Mouse (Mus musculus): Measurements from ENCODE around the gene Eea1. TPM values are rescaled to one million over a fixed set of nuclear protein-coding genes. Genes with fewer than 3 reads are reported as not detected.
"Not testable (repeated sequence)": the region's sequence is repeated elsewhere in the genome, so short reads cannot be mapped to it uniquely, and the experiment has no call there.

The Eea1 gene
- polyA plus RNA-seq, 1 experiment from 2014 or later, result 26.3 TPM

DNA sequence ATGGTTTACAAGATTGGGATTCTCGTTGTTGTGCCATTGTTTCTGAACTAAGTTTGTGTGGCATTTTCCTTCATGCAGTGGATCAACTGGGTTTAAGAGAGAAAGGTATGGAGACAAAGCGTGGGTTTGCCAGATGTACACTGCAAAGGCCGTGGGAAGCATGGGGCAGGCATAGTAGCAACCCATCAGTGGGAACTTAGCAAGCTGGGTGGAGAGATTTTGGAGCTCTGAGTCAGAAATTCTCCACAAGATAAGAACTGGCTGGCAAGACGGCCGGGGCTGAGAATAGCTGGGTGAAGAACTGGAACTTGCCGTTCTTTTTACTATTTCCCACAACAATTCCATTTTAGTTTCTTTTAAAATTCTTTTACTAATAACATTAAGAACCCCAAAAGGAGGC is 35.8 kb upstream of the Eea1 start:
- no peak for ATAC-seq (ENCODE audit: low FRiP score, low TSS enrichment)
- no peaks in the 10 kb centered on the region for H3K36me3 ChIP-seq (ENCODE audit: control insufficient read depth, insufficient read depth, low read length)
- no peak for DNase-seq
- H3K9ac ChIP-seq (replicated peaks; ENCODE audit: low read length), result no peak overlapping the region
- WGBS, result 89% methylated on average over 6 of the region's 6 CpGs
- H3K27me3 ChIP-seq (ENCODE audit: control insufficient read depth, insufficient read depth, low read length), result no peaks in the 10 kb centered on the region
- no peaks in the 10 kb centered on the region for H3K9me3 ChIP-seq (ENCODE audit: control insufficient read depth, low read length)
- H3K4me3 ChIP-seq (replicated peaks; ENCODE audit: low read depth, low read length), result no peak overlapping the region
- no peak overlapping the region for H3K4me2 ChIP-seq (ENCODE audit: low read length)
- H3K27ac ChIP-seq (replicated peaks; ENCODE audit: low read depth, low read length), result no peak overlapping the region
- no peaks in the 10 kb centered on the region for H3K4me1 ChIP-seq (ENCODE audit: control insufficient read depth, insufficient read depth, low read length)

DNA sequence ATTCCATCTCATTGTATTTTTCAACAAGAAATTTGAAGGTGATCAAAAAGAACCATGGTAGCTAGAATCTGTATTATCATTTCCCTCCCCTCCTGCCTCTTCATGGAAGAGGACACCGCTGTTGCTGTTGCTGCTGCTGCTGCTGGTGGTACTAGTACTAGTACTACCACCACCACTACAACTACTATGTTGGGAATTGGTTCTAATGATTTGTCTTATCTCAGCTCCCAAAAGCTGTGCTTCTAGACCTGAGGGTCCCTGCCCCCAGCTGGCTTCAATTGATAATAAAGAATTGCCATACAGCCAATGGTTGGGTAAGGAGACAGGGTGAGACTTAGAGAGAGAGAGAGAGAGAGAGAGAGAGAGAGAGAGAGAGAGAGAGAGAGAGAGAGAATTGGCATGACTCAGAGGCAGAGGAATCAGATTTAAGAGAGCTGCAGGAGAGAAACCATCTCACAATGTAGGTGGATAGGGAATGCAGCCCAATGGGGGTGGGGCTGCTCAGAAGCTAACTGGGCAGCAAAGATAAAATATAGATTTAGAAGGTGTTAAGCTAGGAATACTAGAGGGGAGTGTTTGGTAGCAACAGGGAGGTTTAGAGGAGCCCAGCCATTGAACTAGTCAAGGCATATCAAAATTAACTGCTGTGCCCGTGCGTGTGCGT is 31.1 kb upstream of the Eea1 start:
- Histone ChIP-seq H3K9me3 (ENCODE audit: control insufficient read depth, low read length) (no peaks in the 10 kb centered on the region), H3K4me1 (ENCODE audit: control insufficient read depth, insufficient read depth, low read length) (no peaks in the 10 kb centered on the region), H3K36me3 (ENCODE audit: control insufficient read depth, insufficient read depth, low read length) (no peaks in the 10 kb centered on the region), H3K9ac (replicated peaks; ENCODE audit: low read length) (no peak overlapping the region), H3K27me3 (ENCODE audit: control insufficient read depth, insufficient read depth, low read length) (no peaks in the 10 kb centered on the region), H3K4me2 (ENCODE audit: low read length) (no peak overlapping the region), H3K27ac (replicated peaks; ENCODE audit: low read depth, low read length) (no peak overlapping the region), H3K4me3 (replicated peaks; ENCODE audit: low read depth, low read length) (no peak overlapping the region)
- DNase-seq (no peak), ATAC-seq (ENCODE audit: low FRiP score, low TSS enrichment) (no peak)
- 93% methylated on average over 4 of the region's 4 CpGs for WGBS

DNA sequence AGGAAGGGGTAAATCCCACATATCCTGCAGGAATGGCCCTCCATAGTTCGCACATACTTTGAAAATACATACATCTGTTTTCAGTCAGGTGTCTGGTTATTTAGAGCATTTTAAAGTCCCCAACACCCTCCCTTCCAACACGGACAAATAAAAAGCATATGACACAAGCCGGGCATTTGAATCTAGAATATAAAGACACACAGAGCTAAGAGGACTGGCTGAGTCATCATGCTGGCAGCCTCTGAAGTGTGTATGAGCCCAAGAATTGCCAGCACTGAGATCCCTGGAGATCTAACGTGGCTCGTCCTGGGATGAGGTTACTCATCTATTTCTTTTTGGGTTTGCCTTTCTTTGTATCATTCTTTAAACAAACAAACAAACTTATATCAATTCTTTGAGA is 29.4 kb upstream of the Eea1 start:
- no peaks in the 10 kb centered on the region for H3K4me1 ChIP-seq (ENCODE audit: control insufficient read depth, insufficient read depth, low read length)

GRCm38 (mm10) chr10:95914434-95915174 is 25.8 kb upstream of the Eea1 start:
- 87% methylated on average over 5 of the region's 5 CpGs for WGBS
- no peak for DNase-seq
- ATAC-seq (ENCODE audit: low FRiP score, low TSS enrichment), result no peak
- H3K9me3 ChIP-seq (ENCODE audit: control insufficient read depth, low read length), result no peaks in the 10 kb centered on the region
- no peaks in the 10 kb centered on the region for H3K4me1 ChIP-seq (ENCODE audit: control insufficient read depth, insufficient read depth, low read length)
- H3K9ac ChIP-seq (replicated peaks; ENCODE audit: low read length), result no peak overlapping the region
- H3K27ac ChIP-seq (replicated peaks; ENCODE audit: low read depth, low read length), result no peak overlapping the region
- H3K4me3 ChIP-seq (replicated peaks; ENCODE audit: low read depth, low read length), result no peak overlapping the region
- H3K4me2 ChIP-seq (ENCODE audit: low read length), result no peak overlapping the region
- H3K27me3 ChIP-seq (ENCODE audit: control insufficient read depth, insufficient read depth, low read length), result no peaks in the 10 kb centered on the region
- H3K36me3 ChIP-seq (ENCODE audit: control insufficient read depth, insufficient read depth, low read length), result no peaks in the 10 kb centered on the region

More for the DNA sequence above, 29.4 kb upstream of the Eea1 start:
- no peak for DNase-seq
- no peaks in the 10 kb centered on the region for H3K9me3 ChIP-seq (ENCODE audit: control insufficient read depth, low read length)
- H3K27ac ChIP-seq (replicated peaks; ENCODE audit: low read depth, low read length), result no peak overlapping the region
- H3K36me3 ChIP-seq (ENCODE audit: control insufficient read depth, insufficient read depth, low read length), result no peaks in the 10 kb centered on the region
- 91% methylated on average over 5 of the region's 5 CpGs for WGBS
- H3K9ac ChIP-seq (replicated peaks; ENCODE audit: low read length), result no peak overlapping the region
- H3K27me3 ChIP-seq (ENCODE audit: control insufficient read depth, insufficient read depth, low read length), result no peaks in the 10 kb centered on the region
- H3K4me2 ChIP-seq (ENCODE audit: low read length), result no peak overlapping the region
- H3K4me3 ChIP-seq (replicated peaks; ENCODE audit: low read depth, low read length), result no peak overlapping the region
- ATAC-seq (ENCODE audit: low FRiP score, low TSS enrichment), result no peak

DNA sequence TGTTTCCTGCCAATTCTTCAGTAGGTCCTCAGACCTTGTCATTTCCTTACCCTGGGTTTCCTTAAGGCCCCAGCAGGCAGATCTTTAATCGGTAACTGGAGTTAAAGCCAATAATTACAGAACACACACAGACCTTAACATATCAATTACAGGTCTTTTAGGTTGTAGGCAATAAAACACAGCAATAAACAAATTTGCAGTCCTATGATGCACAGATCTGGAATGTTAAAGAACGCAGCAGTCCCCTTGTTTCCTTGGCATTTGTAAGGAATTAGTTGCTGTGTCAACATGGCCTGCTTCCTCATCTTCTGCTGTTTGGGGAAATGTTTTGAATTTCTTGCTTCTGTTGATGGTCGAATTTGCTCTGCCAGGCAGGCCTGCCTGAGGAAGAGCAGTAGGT is 21.7 kb upstream of the Eea1 start:
- no peaks in the 10 kb centered on the region for H3K27me3 ChIP-seq (ENCODE audit: control insufficient read depth, insufficient read depth, low read length)
- DNase-seq (no peak), ATAC-seq (ENCODE audit: low FRiP score, low TSS enrichment) (no peak)
- H3K9me3 ChIP-seq (ENCODE audit: control insufficient read depth, low read length), result no peaks in the 10 kb centered on the region
- no peak overlapping the region for H3K9ac ChIP-seq (replicated peaks; ENCODE audit: low read length)
- no peak overlapping the region for H3K4me3 ChIP-seq (replicated peaks; ENCODE audit: low read depth, low read length)
- WGBS, result 71% methylated on average over 3 of the region's 3 CpGs
- no peak overlapping the region for H3K4me2 ChIP-seq (ENCODE audit: low read length)
- H3K36me3 ChIP-seq (ENCODE audit: control insufficient read depth, insufficient read depth, low read length), result no peaks in the 10 kb centered on the region
- H3K4me1 ChIP-seq (ENCODE audit: control insufficient read depth, insufficient read depth, low read length), result no peaks in the 10 kb centered on the region
- no peak overlapping the region for H3K27ac ChIP-seq (replicated peaks; ENCODE audit: low read depth, low read length)

DNA sequence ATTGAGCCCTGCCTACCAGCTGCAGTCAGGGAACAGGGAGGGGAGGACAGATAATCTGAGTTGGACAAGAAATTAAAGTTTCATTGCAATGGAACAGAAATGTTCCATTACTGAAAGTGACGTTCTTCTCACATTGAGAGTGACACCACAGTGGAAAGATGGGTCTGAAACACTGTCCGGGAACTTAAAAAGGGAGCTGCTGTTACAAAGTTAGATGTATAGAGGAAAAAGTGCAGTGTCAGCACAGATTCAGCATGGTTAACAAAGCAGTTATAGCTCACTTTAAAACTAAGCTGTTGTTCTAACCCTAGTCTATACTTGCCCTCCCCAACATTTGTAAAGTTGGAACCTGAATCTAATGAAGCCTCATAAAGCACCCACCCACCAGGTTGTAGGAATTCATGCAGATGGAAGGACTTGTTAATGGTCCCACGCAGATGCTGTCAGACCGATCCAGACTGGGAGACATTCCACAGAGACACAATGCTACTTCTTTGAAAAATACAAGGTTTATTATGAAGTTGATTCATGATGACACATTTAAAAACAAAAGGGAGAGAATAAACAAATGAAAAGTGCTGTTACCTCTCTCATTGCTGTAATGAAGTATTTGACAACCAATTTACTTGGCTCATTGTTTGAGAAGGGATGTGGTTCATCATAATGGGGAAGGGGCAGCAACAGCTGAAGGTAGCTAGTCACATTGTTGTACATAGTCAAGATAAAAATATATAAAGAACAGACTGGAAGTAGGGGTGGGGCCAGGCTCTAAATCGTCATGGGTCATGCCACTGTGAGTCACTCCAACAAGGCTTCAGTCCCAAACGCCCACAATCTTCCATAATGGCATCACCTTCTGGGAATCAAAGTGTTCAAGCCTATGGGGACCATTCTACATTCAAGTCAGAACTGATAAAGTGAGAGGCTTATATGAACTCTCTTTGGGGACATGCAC is 16.9 kb upstream of the Eea1 start:
- Histone ChIP-seq H3K4me2 (ENCODE audit: low read length) (no peak overlapping the region), H3K9ac (replicated peaks; ENCODE audit: low read length) (no peak overlapping the region), H3K4me3 (replicated peaks; ENCODE audit: low read depth, low read length) (no peak overlapping the region), H3K9me3 (ENCODE audit: control insufficient read depth, low read length) (no peaks in the 10 kb centered on the region), H3K36me3 (ENCODE audit: control insufficient read depth, insufficient read depth, low read length) (no peaks in the 10 kb centered on the region), H3K27me3 (ENCODE audit: control insufficient read depth, insufficient read depth, low read length) (no peaks in the 10 kb centered on the region), H3K4me1 (ENCODE audit: control insufficient read depth, insufficient read depth, low read length) (no peaks in the 10 kb centered on the region), H3K27ac (replicated peaks; ENCODE audit: low read depth, low read length) (no peak overlapping the region)
- ATAC-seq (ENCODE audit: low FRiP score, low TSS enrichment), result no peak
- no peak for DNase-seq
- 87% methylated on average over 6 of the region's 6 CpGs for WGBS

GRCm38 (mm10) chr10:95933631-95934030 is 6.8 kb upstream of the Eea1 start:
- not testable (repeated sequence) for H3K27me3 ChIP-seq (ENCODE audit: control insufficient read depth, insufficient read depth, low read length); H3K36me3 ChIP-seq (ENCODE audit: control insufficient read depth, insufficient read depth, low read length); H3K9me3 ChIP-seq (ENCODE audit: control insufficient read depth, low read length); H3K4me2 ChIP-seq (ENCODE audit: low read length); H3K4me1 ChIP-seq (ENCODE audit: control insufficient read depth, insufficient read depth, low read length); H3K4me3 ChIP-seq (replicated peaks; ENCODE audit: low read depth, low read length); ATAC-seq (ENCODE audit: low FRiP score, low TSS enrichment); DNase-seq; H3K27ac ChIP-seq (replicated peaks; ENCODE audit: low read depth, low read length); H3K9ac ChIP-seq (replicated peaks; ENCODE audit: low read length)
- WGBS, result 93% methylated on average over 13 of the region's 13 CpGs

DNA sequence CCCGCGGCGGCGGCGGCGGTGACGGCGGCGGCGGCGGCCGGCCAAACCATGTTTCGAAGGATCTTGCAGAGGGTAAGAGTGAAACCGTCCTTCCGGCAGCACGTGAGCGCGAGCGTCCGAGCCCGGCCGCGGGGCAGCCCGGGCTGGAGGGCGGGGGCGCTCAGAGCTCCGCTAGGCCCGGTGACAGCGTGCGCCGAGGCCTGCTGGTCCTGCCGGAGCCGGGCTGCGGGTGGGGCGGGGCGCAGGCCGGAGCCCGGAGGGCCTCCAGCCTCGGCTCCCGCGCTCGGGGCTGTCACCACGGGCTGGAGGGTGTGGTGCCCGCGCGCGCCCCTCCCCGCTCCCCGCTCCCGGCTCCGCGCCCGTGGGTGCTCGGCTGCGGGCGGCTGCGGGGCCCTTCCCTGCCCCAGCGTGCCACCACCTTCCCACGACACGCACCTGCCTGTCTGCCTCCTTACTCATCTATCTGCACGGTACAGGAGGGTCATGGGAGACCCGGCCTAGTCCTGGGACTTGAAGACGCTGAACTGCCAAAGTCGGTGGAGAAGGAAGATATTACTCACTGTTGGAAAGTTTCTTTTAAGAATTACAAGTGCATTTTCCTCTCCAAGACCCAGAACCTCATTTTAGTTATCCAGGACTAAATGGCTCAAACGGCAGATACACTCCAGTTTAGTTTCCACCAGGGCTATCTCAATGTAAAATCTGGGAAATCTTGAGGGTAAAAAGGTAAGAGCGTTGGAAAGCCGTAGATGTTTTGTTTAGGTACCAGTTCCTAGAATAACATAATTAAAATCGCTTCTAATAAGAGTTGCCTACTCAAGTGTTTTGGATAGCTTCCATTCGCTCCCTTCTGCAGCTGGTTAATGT is 684 bp downstream of the Eea1 start:
- H3K9ac ChIP-seq (replicated peaks; ENCODE audit: low read length), result peak overlapping the region; percentile 80
- WGBS, result 6% methylated on average over 63 of the region's 69 CpGs
- ATAC-seq (ENCODE audit: low FRiP score, low TSS enrichment), result peak; percentile 83
- H3K4me3 ChIP-seq (replicated peaks; ENCODE audit: low read depth, low read length), result peak overlapping the region; percentile 77
- H3K4me1 ChIP-seq (ENCODE audit: control insufficient read depth, insufficient read depth, low read length), result peaks cover 18% of the 10 kb centered on the region
- peak overlapping the region; percentile 93 for H3K27ac ChIP-seq (replicated peaks; ENCODE audit: low read depth, low read length)
- H3K4me2 ChIP-seq (ENCODE audit: low read length), result peak overlapping the region; percentile 87
- DNase-seq, result no peak
- no peaks in the 10 kb centered on the region for H3K27me3 ChIP-seq (ENCODE audit: control insufficient read depth, insufficient read depth, low read length)
- no peaks in the 10 kb centered on the region for H3K36me3 ChIP-seq (ENCODE audit: control insufficient read depth, insufficient read depth, low read length)
- no peaks in the 10 kb centered on the region for H3K9me3 ChIP-seq (ENCODE audit: control insufficient read depth, low read length)

Data from midbrain, embryonic 14.5 days (tissue).